Mouse (Mus musculus): Measurements from ENCODE around the gene Prpf8. TPM values are rescaled to one million over a fixed set of nuclear protein-coding genes. Genes with fewer than 3 reads are reported as not detected.

The Prpf8 gene
- polyA plus RNA-seq, 1 experiment, result 61.0 TPM

DNA sequence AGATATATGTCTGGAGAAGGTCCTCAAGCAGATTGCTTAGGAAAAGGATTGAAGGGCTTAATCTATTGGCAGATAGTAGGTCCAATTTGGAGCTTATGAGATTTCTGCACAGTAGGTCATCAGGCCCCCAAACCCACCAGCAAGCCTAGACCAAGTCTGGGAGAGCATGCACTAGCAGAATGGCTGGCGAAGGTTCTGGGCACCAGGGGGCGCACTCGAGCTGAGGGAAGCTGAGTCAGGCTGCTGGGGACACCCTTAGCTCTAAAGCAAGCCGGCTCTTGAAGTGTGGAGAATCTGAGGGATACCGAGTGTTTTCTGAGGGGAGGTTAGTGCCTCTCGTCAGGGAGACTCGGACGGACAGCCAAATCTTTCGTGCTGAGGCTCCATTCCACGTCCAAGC lies 43.7 kb downstream of the Prpf8 start:
- Histone ChIP-seq H3K27ac (replicated peaks; ENCODE audit: low read depth, low read length) (peak overlapping the region; percentile 83), H3K4me3 (ENCODE audit: insufficient read depth, low read depth, low read length) (peak overlapping the region; percentile 94)

GRCm38 (mm10) chr11:75530845-75531373 lies 44.3 kb downstream of the Prpf8 start:
- peak overlapping the region; percentile 83 for H3K27ac ChIP-seq (replicated peaks; ENCODE audit: low read depth, low read length)
- peaks cover 16% of the 10 kb centered on the region for H3K4me1 ChIP-seq (ENCODE audit: control insufficient read depth, insufficient read depth, insufficient read length, low read length)
- peak overlapping the region; percentile 94 for H3K4me3 ChIP-seq (ENCODE audit: insufficient read depth, low read depth, low read length)

More for the DNA sequence above, 43.7 kb downstream of the Prpf8 start:
- peaks cover 13% of the 10 kb centered on the region for H3K4me1 ChIP-seq (ENCODE audit: control insufficient read depth, insufficient read depth, insufficient read length, low read length)

GRCm38 (mm10) chr11:75531469-75532242 lies 45.0 kb downstream of the Prpf8 start, which contains the start of gene Slc43a2:
TSS of gene Slc43a2 (plus strand) at chr11:75531694.
- Histone ChIP-seq H3K4me3 (ENCODE audit: insufficient read depth, low read depth, low read length) (peak within 1 kb of the TSS; percentile 94), H3K4me1 (ENCODE audit: control insufficient read depth, insufficient read depth, insufficient read length, low read length) (peaks cover 18% of the 10 kb centered on the region), H3K27ac (replicated peaks; ENCODE audit: low read depth, low read length) (peak within 1 kb of the TSS; percentile 90)

DNA sequence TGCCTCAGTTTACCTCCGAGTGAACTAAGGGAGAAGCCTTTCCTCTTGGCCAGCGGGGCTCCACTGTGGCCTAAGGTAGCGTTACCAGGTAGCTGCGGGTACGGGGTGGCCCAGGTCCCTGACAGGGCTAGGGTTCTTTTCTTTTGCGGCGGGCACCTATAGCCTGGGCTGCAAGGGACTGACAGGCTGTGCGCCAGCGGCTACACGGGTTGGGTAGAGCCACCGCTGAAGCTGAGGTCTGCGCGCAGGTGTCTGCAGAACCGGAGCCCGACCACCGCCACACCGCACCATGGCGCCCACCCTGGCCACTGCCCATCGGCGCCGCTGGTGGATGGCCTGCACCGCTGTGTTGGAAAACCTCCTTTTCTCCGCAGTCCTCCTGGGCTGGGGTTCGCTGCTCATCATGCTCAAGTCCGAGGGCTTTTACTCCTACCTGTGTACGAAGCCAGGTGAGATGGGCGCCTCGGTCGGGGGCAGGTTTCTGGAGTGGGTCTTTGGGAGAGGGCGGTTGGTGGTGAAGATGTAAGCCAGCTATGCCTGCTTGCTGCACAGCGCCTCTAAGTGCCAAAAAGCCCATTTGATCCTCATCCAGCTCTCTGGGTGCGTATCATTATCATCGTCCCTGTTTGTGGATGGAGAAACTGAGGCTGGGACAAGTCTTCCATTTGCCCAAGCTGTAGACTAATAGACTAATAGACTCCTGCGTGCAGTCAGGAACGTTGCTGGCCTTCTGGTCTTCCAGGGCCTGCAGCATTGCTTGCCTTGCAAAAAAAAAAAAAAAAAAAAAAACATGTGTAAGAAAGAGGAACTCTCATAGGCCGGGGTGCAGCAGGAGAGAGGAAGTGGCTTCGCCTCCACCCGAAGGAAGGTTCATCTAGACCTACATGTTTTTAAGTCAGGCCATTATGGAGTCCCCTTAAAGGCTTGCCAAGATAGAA lies 46.0 kb downstream of the Prpf8 start:
- peaks cover 26% of the 10 kb centered on the region for H3K4me1 ChIP-seq (ENCODE audit: control insufficient read depth, insufficient read depth, insufficient read length, low read length)
- H3K4me3 ChIP-seq (ENCODE audit: insufficient read depth, low read depth, low read length), result peak overlapping the region; percentile 94
- H3K27ac ChIP-seq (replicated peaks; ENCODE audit: low read depth, low read length), result peak overlapping the region; percentile 92

DNA sequence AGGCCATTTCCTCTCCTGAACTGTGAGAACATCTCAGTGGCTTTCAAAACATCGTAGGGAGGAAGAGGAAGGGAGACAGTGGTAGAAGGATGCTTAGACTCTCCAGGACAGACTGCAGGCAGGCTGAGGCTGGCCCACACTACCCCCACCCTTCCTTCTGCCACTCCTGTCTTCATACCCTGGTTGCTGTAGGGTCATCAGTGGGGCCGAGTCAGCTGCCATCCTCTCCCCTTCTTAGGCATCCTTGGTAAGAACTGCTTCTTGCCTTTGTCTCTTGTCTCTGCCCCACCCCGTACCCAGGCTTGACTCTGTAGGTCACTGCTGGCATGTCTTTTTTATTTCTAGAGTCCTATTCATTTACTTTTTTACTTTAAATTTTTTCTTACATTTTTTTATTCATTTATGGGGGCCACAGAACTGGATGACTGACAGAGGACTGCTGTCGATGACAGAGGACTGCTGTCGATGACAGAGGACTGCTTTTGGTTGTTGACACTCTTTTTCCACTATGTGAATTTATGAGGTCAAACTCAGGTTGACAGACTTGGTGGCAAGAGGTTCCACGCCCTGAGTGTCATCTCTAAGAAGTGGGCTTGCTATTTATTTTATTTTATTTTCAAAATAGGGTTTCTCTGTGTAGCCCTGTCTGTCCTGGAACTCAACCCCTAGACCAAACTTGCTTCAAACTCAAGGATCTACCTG lies 46.8 kb downstream of the Prpf8 start:
- peak overlapping the region; percentile 94 for H3K4me3 ChIP-seq (ENCODE audit: insufficient read depth, low read depth, low read length)
- peaks cover 35% of the 10 kb centered on the region for H3K4me1 ChIP-seq (ENCODE audit: control insufficient read depth, insufficient read depth, insufficient read length, low read length)
- H3K27ac ChIP-seq (replicated peaks; ENCODE audit: low read depth, low read length), result peak overlapping the region; percentile 92

DNA sequence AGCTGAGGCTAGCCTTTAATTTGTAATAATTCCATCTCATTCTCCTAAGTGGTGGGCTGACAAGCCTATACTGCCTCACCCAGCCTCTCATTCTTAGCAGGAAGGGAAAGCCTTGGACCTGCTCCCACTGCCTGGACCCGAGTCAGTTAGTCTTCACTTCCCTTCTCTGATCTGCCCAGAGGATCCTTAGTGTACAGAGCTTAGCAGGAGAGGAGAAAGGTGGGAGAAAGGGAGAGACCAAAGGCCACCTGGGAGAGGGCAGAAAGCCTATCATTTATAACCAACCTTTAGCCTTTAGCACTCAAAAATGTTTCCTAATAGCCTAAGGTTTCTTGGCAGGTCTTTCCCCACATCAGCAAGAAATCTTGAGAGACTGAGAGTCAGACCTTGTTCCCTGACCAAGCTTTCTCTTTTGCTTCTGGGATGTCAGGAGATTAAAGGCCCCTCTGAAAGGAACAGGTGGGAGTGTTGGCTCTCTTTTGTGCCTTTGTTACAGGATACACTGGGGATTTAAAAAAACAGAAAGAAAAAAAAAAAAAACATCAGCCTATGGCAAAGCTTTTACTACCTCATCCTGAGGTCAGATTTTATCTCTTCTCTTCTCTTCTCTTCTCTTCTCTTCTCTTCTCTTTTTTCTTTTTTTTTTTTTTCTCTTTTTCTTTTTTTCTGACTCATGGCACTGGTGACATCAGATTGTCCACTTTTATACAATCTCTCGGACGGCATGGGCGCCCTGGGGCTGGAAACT lies 47.8 kb downstream of the Prpf8 start:
- peaks cover 41% of the 10 kb centered on the region for H3K4me1 ChIP-seq (ENCODE audit: control insufficient read depth, insufficient read depth, insufficient read length, low read length)
- H3K27ac ChIP-seq (replicated peaks; ENCODE audit: low read depth, low read length), result peak overlapping the region; percentile 92
- peak overlapping the region; percentile 0; the same call in 1 of the 2 replicates for H3K4me3 ChIP-seq (ENCODE audit: insufficient read depth, low read depth, low read length)

- H3K4me3 ChIP-seq (ENCODE audit: insufficient read depth, low read depth, low read length), result peak overlapping the region; percentile 0; the same call in 1 of the 2 replicates
- H3K27ac ChIP-seq (replicated peaks; ENCODE audit: low read depth, low read length), result peak overlapping the region; percentile 92
- H3K4me1 ChIP-seq (ENCODE audit: control insufficient read depth, insufficient read depth, insufficient read length, low read length), result peaks cover 41% of the 10 kb centered on the region
These were observed 48.6 kb downstream of the Prpf8 start for GRCm38 (mm10) chr11:75535106-75535795.

- H3K4me1 ChIP-seq (ENCODE audit: control insufficient read depth, insufficient read depth, insufficient read length, low read length), result peaks cover 49% of the 10 kb centered on the region
- H3K4me3 ChIP-seq (ENCODE audit: insufficient read depth, low read depth, low read length), result no peak overlapping the region
- H3K27ac ChIP-seq (replicated peaks; ENCODE audit: low read depth, low read length), result peak overlapping the region; percentile 88
These were observed 49.8 kb downstream of the Prpf8 start for GRCm38 (mm10) chr11:75536255-75537024.

DNA sequence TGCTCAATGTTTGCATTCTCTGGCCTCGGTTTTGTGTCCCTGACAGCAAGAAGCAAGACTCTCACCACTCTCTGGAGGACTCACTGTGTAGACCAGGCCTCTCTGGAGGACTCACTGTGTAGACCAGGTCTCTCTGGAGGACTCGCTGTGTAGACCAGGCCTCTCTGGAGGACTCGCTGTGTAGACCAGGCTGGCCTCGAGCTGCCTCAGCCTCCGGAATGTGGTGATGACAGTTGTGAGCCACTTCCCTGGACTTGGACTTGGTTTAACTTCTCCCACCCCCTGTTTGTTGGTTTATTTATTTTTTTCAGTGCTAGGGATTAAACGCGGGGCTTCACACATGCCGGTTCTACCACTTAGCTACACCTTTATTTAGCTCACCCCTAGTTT lies 50.4 kb downstream of the Prpf8 start:
- Histone ChIP-seq H3K27ac (replicated peaks; ENCODE audit: low read depth, low read length) (peak overlapping the region; percentile 88), H3K4me1 (ENCODE audit: control insufficient read depth, insufficient read depth, insufficient read length, low read length) (peaks cover 49% of the 10 kb centered on the region), H3K4me3 (ENCODE audit: insufficient read depth, low read depth, low read length) (no peak overlapping the region)

DNA sequence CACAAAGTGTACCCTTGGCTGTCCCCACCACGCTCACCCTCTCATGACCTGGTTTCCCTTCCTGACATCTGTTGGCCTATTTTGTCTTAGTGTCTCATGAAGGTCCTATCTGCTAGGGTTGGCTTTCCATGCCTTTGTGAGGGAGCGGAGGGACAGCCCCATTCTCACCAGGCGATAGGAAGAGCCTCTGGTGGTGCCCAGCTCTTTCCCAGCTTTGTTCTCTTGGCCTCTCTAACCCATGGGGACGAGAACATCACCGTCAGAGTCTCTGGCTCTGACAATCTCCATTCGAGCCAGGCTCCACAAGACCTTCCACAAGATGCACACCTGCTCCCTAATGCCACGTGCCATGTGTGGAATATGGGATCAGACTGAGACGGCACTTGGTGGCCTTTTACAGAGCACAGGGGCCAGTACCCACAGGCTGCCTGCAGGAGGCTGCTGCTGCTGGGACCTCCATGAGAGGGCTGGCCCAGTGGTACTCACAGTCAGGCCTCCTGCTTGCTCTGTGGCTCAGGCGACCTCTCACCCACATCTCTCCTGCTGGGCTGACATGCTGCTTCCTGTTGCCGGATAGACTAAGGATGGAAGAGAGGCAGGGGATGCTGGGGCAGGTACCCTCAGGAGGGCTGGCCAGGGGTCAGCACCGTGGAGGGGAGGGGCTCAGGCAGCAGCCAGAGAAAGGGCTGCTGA lies 51.0 kb downstream of the Prpf8 start:
- Histone ChIP-seq H3K27ac (replicated peaks; ENCODE audit: low read depth, low read length) (peak overlapping the region; percentile 88), H3K4me1 (ENCODE audit: control insufficient read depth, insufficient read depth, insufficient read length, low read length) (peaks cover 49% of the 10 kb centered on the region), H3K4me3 (ENCODE audit: insufficient read depth, low read depth, low read length) (no peak overlapping the region)

DNA sequence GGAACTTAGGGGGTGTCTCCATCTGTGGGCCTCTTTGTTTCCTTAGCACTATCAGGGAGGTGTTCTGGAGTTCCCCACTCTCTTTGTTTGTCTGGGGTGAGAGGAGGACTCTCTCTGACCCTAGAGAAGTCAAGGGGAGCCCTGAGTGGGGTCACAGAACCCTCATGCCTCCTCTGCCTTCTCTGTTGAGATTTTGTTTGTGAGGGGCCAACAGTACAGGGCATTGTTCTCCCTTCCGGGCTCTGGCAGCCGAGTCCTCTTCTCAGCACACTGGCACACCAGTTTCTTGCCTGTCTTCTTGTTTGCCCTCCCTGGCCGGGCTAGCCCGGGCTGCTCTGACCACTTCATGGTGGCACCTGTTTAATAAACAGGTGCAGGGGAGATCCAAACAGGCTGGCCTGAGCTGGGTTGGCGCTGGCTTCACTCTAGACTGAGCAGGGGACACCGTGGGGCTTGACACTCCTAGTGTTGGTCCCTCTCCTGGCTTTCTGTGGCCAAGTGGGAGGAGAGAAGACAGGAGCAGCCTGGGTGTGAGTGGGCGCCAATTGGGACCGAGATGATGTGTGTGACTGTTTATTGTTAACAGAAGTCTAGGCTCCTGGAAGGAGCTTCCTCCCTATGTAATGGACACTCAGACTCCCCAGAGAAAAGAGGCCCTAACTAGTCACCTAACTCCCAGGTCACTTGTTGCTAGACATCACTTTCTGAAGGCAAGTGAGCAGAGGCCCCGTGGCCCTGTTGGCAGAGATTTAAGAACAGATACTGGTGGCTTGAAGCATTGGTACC lies 51.8 kb downstream of the Prpf8 start:
- no peak overlapping the region for H3K4me3 ChIP-seq (ENCODE audit: insufficient read depth, low read depth, low read length)
- H3K27ac ChIP-seq (replicated peaks; ENCODE audit: low read depth, low read length), result peak overlapping the region; percentile 88
- peaks cover 46% of the 10 kb centered on the region for H3K4me1 ChIP-seq (ENCODE audit: control insufficient read depth, insufficient read depth, insufficient read length, low read length)

DNA sequence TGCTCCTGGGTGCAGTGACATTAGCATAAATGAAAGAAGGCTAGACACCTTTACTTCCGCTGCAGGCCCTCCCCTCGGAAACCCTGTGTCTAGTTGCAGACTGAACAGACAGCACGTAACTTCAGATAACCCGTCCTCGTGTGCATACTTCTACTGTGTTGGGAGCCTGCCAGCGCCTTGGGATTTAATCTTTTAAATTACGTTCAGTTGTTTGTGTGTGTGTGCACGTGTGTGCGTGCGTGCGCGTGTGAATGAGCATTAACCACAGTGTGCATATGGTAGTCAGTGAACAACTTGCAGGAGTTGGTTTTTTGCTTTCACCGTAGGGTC lies 52.3 kb downstream of the Prpf8 start:
- H3K4me1 ChIP-seq (ENCODE audit: control insufficient read depth, insufficient read depth, insufficient read length, low read length), result peaks cover 46% of the 10 kb centered on the region
- peak overlapping the region; percentile 88 for H3K27ac ChIP-seq (replicated peaks; ENCODE audit: low read depth, low read length)
- H3K4me3 ChIP-seq (ENCODE audit: insufficient read depth, low read depth, low read length), result no peak overlapping the region
